Mouse (Mus musculus) c-Kit-positive CD71-negative TER-119-negative erythroid progenitor cells, embryonic 14.5 days (primary cell): ENCODE data around the gene Pde11a.

Experiments
- DNase-seq: peaks from one replicate; pipeline ENCODE4 v3.0.0-alpha.2; 2013; ENCODE audit warnings: low read depth

Gene Pde11a

GRCm38 (mm10) chr2:76320336-76320735 is 18.2 kb downstream of the Pde11a start:
- DNase-seq = no peak

GRCm38 (mm10) chr2:76319231-76319630 is 19.3 kb downstream of the Pde11a start:
- DNase-seq = no peak

GRCm38 (mm10) chr2:76287671-76288070 is 50.9 kb downstream of the Pde11a start:
- DNase-seq = no peak

- no peak for DNase-seq
Measured at GRCm38 (mm10) chr2:76286288-76286740, 52.3 kb downstream of the Pde11a start.

- no peak for DNase-seq
Measured at GRCm38 (mm10) chr2:76285150-76285549, 53.4 kb downstream of the Pde11a start.

GRCm38 (mm10) chr2:76283378-76284132 is 55.0 kb downstream of the Pde11a start:
- DNase-seq = no peak

- no peak for DNase-seq
Measured at GRCm38 (mm10) chr2:76269494-76269893, 69.1 kb downstream of the Pde11a start.

- DNase-seq = no peak
Measured at GRCm38 (mm10) chr2:76267335-76267734, 71.2 kb downstream of the Pde11a start.

GRCm38 (mm10) chr2:76266622-76267021 is 72.0 kb downstream of the Pde11a start:
- no peak for DNase-seq

- DNase-seq = no peak
Measured at GRCm38 (mm10) chr2:76264258-76264657, 74.3 kb downstream of the Pde11a start.

GRCm38 (mm10) chr2:76262661-76263060 is 75.9 kb downstream of the Pde11a start:
- DNase-seq = no peak

- peak; percentile 46 for DNase-seq
Measured at GRCm38 (mm10) chr2:76254833-76255232, 83.7 kb downstream of the Pde11a start.

GRCm38 (mm10) chr2:76251379-76251778 is 87.2 kb downstream of the Pde11a start:
- DNase-seq = no peak

- DNase-seq = no peak
Measured at GRCm38 (mm10) chr2:76248242-76248641, 90.3 kb downstream of the Pde11a start.

GRCm38 (mm10) chr2:76239175-76239574 is 99.4 kb downstream of the Pde11a start:
- DNase-seq = no peak

GRCm38 (mm10) chr2:76238496-76238895 is 100.1 kb downstream of the Pde11a start:
- DNase-seq = no peak

- DNase-seq = no peak
Measured at GRCm38 (mm10) chr2:76237638-76238420, 100.7 kb downstream of the Pde11a start.

GRCm38 (mm10) chr2:76220364-76221108 is 118.0 kb downstream of the Pde11a start:
- no peak for DNase-seq

GRCm38 (mm10) chr2:76219540-76219939 is 119.0 kb downstream of the Pde11a start:
- no peak for DNase-seq

GRCm38 (mm10) chr2:76216146-76216545 is 122.4 kb downstream of the Pde11a start:
- peak; percentile 24 for DNase-seq

GRCm38 (mm10) chr2:76215219-76215618 is 123.4 kb downstream of the Pde11a start:
- DNase-seq = no peak

GRCm38 (mm10) chr2:76185126-76185525 is 153.4 kb downstream of the Pde11a start:
- no peak for DNase-seq
